Mouse (Mus musculus): ENCODE results near the gene Zic2. TPM values are rescaled to one million over a fixed set of nuclear protein-coding genes. Genes with fewer than 3 reads are reported as not detected.

Zic2 gene
- polyA plus RNA-seq, 1 experiment from 2014 or later: 9.3 TPM

DNA sequence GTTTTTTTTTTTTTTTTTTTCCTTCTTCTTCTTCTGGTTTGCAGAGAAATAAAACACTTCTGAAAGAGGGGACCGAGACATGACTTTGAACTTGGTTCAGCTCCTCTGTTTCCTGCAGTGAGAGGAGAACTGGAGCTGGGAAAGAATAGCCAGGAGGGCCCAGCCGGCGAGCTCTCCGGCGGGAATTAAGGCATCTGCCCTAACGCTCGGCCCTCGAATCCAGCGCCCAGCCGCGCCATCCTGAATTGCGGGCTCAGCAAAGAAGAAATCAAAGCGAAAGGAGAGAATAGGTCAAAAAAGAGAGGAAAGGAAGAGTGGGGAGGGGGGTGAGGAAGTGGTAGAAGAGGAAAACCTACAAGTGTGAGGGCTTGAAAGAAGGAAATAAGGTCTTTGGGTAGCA lies 3.1 kb upstream of the Zic2 start:
- Histone ChIP-seq H3K9ac (replicated peaks) (peak overlapping the region; percentile 19), H3K4me2 (replicated peaks) (peak overlapping the region; percentile 68), H3K9me3 (no peaks in the 10 kb centered on the region), H3K27ac (replicated peaks) (peak overlapping the region; percentile 97), H3K27me3 (peaks cover 36% of the 10 kb centered on the region), H3K4me1 (peaks cover 29% of the 10 kb centered on the region), H3K4me3 (peak overlapping the region; percentile 59), H3K36me3 (no peaks in the 10 kb centered on the region)
- 7% methylated on average over 13 of the region's 13 CpGs for WGBS
- no peak for ATAC-seq (replicated peaks)

DNA sequence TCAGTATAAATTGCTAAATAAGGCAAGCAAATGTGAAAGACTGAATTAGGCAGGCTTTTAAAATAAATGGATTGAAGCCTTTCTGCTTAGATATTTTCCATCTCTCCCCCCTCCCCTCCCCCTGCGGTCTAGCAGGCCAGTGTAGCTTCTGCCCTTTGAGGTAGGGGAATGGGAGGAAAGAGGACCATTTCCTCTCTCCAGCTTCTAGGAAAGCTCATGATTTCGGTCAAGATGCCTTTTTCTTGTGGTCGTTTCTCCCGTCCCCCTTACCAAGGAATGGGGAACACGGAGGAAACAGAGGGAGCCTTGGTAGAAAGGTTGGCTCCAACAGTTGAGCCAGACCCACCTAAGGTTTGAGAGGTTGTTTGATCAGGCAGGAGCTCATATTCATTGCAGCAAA lies 2.6 kb upstream of the Zic2 start:
- H3K4me3 ChIP-seq: peak overlapping the region; percentile 59
- H3K27me3 ChIP-seq: peaks cover 31% of the 10 kb centered on the region
- WGBS: 21% methylated on average over 5 of the region's 5 CpGs
- peaks cover 29% of the 10 kb centered on the region for H3K4me1 ChIP-seq
- H3K36me3 ChIP-seq: no peaks in the 10 kb centered on the region
- H3K27ac ChIP-seq (replicated peaks): peak overlapping the region; percentile 97
- H3K9ac ChIP-seq (replicated peaks): peak overlapping the region; percentile 19
- peak overlapping the region; percentile 68 for H3K4me2 ChIP-seq (replicated peaks)
- ATAC-seq (replicated peaks): no peak
- H3K9me3 ChIP-seq: no peaks in the 10 kb centered on the region

DNA sequence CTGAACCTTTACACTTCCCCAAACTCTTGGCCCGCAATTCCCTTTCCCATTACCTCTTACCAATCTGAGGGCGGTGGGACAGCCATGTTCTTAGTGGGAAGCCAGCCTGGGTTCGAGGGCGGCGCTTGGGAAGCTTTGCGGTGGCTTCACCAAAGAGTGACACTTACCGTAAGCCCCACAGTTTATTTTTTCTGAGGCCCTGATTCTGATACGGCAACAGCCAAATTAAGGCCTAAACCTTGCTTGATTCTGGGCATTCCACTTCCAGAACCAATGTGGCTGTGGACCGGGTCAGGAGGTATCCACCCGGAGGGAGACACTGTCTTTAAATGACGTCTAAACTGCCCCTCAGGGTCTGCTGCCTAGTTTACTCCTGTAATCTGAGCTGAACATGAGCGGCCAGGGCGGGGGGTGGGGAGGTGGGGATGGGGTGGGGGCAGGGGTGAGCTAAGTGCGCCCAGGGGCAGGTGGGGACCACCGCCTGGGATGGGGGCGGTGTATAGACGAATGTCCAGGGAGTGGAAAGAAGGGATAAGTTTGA lies 2.0 kb upstream of the Zic2 start:
- 6% methylated on average over 17 of the region's 17 CpGs for WGBS
- Histone ChIP-seq H3K4me2 (replicated peaks) (peak overlapping the region; percentile 68), H3K36me3 (no peaks in the 10 kb centered on the region), H3K9me3 (no peaks in the 10 kb centered on the region), H3K4me3 (peak overlapping the region; percentile 59), H3K27ac (replicated peaks) (peak overlapping the region; percentile 97), H3K9ac (replicated peaks) (peak overlapping the region; percentile 22), H3K4me1 (peaks cover 31% of the 10 kb centered on the region), H3K27me3 (peaks cover 31% of the 10 kb centered on the region)
- ATAC-seq (replicated peaks): no peak; the same call in 1 of the 2 replicates

DNA sequence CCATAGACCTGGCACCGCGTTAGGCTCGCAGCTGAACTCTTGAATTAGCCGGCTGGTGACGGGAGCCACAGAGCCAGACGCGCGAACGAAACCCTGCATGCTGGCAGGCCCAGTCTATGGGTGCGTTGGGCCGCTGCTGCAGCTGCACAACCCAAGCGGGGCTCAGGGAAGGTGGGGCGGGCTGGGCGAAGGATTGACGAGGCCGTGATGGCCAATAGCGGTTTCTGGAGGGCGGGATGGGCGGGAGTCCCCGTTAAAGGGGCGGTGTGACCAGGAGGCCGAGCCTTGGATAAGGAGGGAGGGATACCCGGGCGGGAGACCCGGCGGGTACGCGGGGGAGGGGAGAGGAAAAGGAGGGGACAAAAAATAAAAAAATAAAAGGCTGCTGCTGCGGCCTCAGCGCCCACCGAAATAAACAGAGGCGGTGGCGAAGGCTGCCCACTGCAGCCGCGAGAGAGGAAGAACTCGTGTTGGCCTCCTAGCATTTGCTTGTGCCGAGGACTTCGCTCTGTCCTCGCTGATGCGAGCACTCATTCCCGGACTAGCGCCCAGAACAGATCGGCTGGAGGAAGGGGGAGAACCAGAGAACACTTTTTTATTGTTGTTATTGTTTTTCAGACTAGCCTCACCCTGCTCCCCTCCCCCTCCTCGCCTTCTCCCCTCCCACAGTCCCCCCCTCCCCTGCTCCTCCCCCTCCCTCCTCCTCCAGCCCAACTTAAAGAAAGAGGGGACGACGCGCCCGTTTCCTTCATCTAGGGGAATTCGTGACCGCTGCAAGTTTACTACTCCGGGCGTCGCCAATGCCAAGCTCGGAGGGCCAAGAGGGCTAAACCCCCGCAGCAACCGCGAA lies 969 bp upstream of the Zic2 start:
- under 1% methylated on average over 57 of the region's 57 CpGs for WGBS
- ATAC-seq (replicated peaks): peak; percentile 85
- H3K4me2 ChIP-seq (replicated peaks): peak overlapping the region; percentile 68
- H3K4me1 ChIP-seq: peaks cover 39% of the 10 kb centered on the region
- no peaks in the 10 kb centered on the region for H3K36me3 ChIP-seq
- H3K27me3 ChIP-seq: peaks cover 28% of the 10 kb centered on the region
- H3K9ac ChIP-seq (replicated peaks): peak overlapping the region; percentile 70
- no peaks in the 10 kb centered on the region for H3K9me3 ChIP-seq
- H3K27ac ChIP-seq (replicated peaks): peak overlapping the region; percentile 97
- H3K4me3 ChIP-seq: peak overlapping the region; percentile 59

DNA sequence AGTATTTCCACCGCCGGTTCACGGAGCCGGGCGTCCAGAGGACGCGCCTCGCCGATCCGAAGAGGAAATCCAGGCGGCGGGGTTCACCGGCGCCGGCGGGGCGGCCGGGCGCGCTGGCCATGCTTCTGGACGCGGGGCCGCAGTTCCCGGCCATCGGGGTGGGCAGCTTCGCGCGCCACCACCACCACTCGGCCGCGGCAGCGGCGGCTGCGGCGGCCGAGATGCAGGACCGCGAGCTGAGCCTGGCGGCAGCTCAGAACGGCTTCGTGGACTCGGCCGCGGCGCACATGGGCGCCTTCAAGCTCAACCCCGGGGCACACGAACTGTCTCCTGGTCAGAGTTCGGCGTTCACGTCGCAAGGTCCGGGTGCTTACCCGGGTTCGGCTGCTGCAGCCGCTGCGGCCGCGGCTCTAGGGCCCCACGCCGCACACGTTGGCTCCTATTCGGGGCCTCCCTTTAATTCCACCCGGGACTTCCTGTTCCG lies 364 bp downstream of the Zic2 start:
- no peak for ATAC-seq (replicated peaks)
- under 1% methylated on average over 65 of the region's 65 CpGs for WGBS
- H3K27me3 ChIP-seq: peaks cover 24% of the 10 kb centered on the region

DNA sequence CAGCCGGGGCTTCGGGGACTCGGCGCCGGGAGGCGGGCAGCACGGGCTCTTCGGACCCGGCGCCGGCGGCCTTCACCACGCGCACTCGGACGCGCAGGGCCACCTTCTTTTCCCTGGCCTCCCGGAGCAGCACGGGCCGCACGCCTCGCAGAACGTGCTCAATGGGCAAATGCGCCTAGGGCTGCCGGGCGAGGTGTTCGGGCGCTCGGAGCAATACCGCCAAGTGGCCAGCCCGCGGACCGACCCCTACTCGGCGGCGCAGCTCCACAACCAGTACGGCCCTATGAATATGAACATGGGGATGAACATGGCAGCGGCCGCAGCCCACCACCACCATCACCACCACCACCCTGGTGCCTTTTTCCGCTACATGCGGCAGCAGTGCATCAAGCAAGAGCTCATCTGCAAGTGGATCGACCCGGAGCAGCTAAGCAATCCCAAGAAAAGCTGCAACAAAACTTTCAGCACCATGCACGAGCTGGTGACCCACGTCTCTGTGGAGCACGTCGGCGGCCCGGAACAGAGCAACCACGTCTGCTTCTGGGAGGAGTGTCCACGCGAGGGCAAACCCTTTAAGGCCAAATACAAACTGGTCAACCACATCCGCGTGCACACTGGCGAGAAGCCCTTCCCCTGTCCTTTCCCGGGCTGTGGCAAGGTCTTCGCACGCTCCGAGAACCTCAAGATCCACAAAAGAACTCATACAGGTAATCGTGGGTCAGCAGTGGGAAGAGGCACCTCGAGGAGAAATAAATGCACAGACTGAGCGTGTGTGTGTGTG lies 996 bp downstream of the Zic2 start:
- under 1% methylated on average over 62 of the region's 62 CpGs for WGBS
- H3K9me3 ChIP-seq: no peaks in the 10 kb centered on the region
- H3K27me3 ChIP-seq: peaks cover 22% of the 10 kb centered on the region
- H3K4me1 ChIP-seq: peaks cover 40% of the 10 kb centered on the region
- peak overlapping the region; percentile 59 for H3K4me3 ChIP-seq
- H3K36me3 ChIP-seq: no peaks in the 10 kb centered on the region
- H3K9ac ChIP-seq (replicated peaks): peak overlapping the region; percentile 70
- ATAC-seq (replicated peaks): no peak
- H3K4me2 ChIP-seq (replicated peaks): peak overlapping the region; percentile 68
- H3K27ac ChIP-seq (replicated peaks): peak overlapping the region; percentile 97

More for the DNA sequence above, 364 bp downstream of the Zic2 start:
- Histone ChIP-seq H3K4me1 (peaks cover 39% of the 10 kb centered on the region), H3K36me3 (no peaks in the 10 kb centered on the region), H3K4me3 (peak overlapping the region; percentile 59), H3K9me3 (no peaks in the 10 kb centered on the region), H3K4me2 (replicated peaks) (peak overlapping the region; percentile 68), H3K27ac (replicated peaks) (peak overlapping the region; percentile 97), H3K9ac (replicated peaks) (peak overlapping the region; percentile 70)

DNA sequence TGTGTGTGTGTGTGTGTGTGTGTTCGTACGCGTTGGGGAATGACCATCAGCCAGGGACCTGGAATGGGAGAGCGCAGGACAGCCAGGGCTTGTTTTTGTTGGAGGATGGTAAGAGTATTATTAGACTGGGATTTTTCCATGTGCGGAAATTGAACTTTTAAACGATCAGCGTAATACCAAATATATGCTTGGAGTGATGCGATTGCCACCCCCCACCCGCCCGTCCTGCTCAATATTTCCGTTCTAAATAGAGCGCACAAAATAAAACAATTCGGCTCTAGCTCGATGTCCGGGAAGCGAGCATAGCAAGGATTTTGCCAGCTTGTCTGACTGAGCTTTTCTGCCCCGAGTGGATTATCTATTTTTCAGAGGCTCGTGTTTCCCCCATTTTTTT lies 1.6 kb downstream of the Zic2 start:
- peak overlapping the region; percentile 68 for H3K4me2 ChIP-seq (replicated peaks)
- peak overlapping the region; percentile 97 for H3K27ac ChIP-seq (replicated peaks)
- peak overlapping the region; percentile 70 for H3K9ac ChIP-seq (replicated peaks)
- no peaks in the 10 kb centered on the region for H3K36me3 ChIP-seq
- H3K4me1 ChIP-seq: peaks cover 39% of the 10 kb centered on the region
- WGBS: under 1% methylated on average over 18 of the region's 18 CpGs
- H3K9me3 ChIP-seq: no peaks in the 10 kb centered on the region
- peak overlapping the region; percentile 59 for H3K4me3 ChIP-seq
- H3K27me3 ChIP-seq: peaks cover 20% of the 10 kb centered on the region
- ATAC-seq (replicated peaks): no peak

DNA sequence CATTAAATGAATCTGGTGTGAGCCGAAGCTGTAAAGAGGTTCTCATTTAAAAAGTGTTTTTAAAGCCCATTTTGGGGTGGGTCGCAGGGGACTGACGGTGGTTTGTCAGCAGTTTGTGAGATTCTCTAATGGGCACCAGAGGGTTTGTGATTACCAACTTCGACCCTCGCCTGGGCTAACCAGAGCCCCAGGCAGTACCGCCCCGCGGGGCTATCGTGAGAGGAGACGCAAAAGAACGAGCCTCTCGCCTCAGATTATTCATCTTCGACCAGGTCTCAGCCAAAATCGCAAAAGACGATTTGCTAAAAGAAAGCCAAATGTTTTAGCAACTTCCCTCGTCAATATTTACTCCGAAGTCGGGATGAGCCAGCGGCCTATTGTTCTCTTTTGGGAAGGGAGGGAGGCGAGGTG lies 2.0 kb downstream of the Zic2 start:
- H3K27ac ChIP-seq (replicated peaks): peak overlapping the region; percentile 97
- peaks cover 39% of the 10 kb centered on the region for H3K4me1 ChIP-seq
- no peaks in the 10 kb centered on the region for H3K36me3 ChIP-seq
- under 1% methylated on average over 20 of the region's 20 CpGs for WGBS
- peaks cover 22% of the 10 kb centered on the region for H3K27me3 ChIP-seq
- peak overlapping the region; percentile 68 for H3K4me2 ChIP-seq (replicated peaks)
- no peaks in the 10 kb centered on the region for H3K9me3 ChIP-seq
- ATAC-seq (replicated peaks): no peak
- peak overlapping the region; percentile 59 for H3K4me3 ChIP-seq
- H3K9ac ChIP-seq (replicated peaks): peak overlapping the region; percentile 70

DNA sequence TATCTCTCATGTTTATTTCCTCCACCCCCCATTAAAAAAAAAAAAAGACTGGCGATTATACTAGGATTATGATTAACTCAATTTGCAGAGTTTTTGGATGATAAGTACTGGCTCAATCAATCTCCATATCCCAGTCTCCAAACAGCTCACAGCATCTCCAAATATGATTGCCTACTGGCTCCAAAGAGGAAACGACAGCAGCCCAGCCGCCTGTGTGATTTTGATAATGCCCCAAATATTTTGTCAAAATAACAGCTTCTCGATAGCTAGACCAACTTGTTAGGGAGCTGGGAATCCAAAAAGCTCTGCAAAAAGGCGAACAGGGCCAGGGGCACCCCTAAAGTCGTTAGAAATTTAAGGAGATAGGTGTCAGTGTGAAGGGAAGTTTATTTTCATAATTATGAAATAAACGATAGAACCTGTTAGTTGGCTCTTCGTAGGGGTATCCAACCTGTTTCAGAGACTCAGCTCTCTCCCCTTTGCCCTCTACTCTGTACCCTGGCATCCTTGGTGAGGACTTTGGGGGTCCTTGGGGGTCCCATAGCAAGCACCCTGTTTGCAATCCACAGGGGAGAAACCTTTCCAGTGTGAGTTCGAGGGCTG lies 2.8 kb downstream of the Zic2 start:
- H3K36me3 ChIP-seq: no peaks in the 10 kb centered on the region
- peaks cover 47% of the 10 kb centered on the region for H3K4me1 ChIP-seq
- peaks cover 18% of the 10 kb centered on the region for H3K27me3 ChIP-seq
- no peak for ATAC-seq (replicated peaks)
- H3K9me3 ChIP-seq: no peaks in the 10 kb centered on the region
- H3K27ac ChIP-seq (replicated peaks): peak overlapping the region; percentile 97
- 3% methylated on average over 9 of the region's 9 CpGs for WGBS
- peak overlapping the region; percentile 68 for H3K4me2 ChIP-seq (replicated peaks)
- H3K4me3 ChIP-seq: peak overlapping the region; percentile 59
- H3K9ac ChIP-seq (replicated peaks): peak overlapping the region; percentile 70

DNA sequence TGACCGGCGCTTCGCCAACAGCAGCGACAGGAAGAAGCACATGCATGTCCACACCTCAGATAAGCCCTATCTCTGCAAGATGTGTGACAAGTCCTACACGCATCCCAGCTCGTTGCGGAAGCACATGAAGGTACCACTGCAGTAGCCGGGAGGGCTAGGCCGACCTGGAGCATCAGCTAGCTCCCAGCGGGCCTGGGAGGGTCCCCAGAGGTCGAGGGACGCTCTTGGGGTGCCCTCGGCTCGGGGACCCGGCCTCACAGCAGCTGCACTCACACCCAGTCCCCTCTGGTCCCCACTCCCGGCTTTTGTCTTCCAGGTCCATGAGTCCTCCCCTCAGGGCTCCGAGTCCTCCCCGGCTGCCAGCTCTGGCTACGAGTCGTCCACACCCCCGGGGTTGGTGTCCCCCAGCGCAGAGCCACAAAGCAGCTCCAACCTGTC lies 3.4 kb downstream of the Zic2 start:
- Histone ChIP-seq H3K27ac (replicated peaks) (peak overlapping the region; percentile 97), H3K27me3 (peaks cover 21% of the 10 kb centered on the region), H3K36me3 (no peaks in the 10 kb centered on the region), H3K4me3 (peak overlapping the region; percentile 59), H3K9ac (replicated peaks) (peak overlapping the region; percentile 70), H3K4me1 (peaks cover 47% of the 10 kb centered on the region), H3K4me2 (replicated peaks) (peak overlapping the region; percentile 68), H3K9me3 (no peaks in the 10 kb centered on the region)
- WGBS: 1% methylated on average over 22 of the region's 22 CpGs
- ATAC-seq (replicated peaks): no peak

DNA sequence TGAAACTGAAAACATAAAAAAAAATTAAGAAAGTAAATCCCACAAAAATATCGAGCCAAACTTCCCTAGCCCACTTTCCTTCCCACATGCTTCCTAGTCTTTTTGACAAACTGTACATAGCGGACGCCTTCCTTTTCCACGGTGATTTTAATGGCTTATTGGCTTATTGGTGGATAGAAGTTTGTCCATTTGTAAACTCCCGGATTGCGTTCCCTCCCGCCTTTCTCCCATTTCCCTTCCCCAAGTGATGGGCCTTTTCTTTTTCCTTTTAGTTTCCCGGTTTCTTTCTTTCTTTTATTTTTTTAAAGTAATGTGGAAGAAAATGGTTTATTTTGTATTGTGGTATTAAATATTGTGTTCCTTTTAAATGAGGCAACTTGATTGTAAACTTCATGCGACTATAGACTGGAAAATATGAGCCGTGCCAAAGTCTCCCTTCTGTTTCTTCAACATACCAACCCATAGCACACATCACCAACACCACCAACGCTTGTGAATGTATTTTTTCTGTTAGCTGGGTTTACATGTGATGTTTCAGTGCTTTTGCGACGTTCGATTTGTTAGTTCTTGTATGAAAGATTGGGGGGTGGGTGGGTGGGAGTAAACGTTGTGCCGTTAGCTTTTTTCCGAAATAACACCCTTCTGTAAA lies 4.3 kb downstream of the Zic2 start:
- H3K27ac ChIP-seq (replicated peaks): 0 out of 2 replicates have a peak overlapping the region, but pooled peaks have one; percentile 29
- peak overlapping the region; percentile 68 for H3K4me2 ChIP-seq (replicated peaks)
- no peak for ATAC-seq (replicated peaks)
- H3K27me3 ChIP-seq: peaks cover 31% of the 10 kb centered on the region
- H3K4me1 ChIP-seq: peaks cover 43% of the 10 kb centered on the region
- H3K36me3 ChIP-seq: no peaks in the 10 kb centered on the region
- no peaks in the 10 kb centered on the region for H3K9me3 ChIP-seq
- H3K4me3 ChIP-seq: peak overlapping the region; percentile 59
- WGBS: 17% methylated on average over 17 of the region's 17 CpGs
- H3K9ac ChIP-seq (replicated peaks): peak overlapping the region; percentile 34; the same call in 1 of the 2 replicates

Data from forebrain, embryonic 15.5 days (tissue).